Mouse (Mus musculus) liver, postnatal 0 days (tissue): ENCODE measurements around the gene Prdx2. TPM values are rescaled to one million over a fixed set of nuclear protein-coding genes. Genes with fewer than 3 reads are reported as not detected.
A peak's percentile ranks its signal among the peaks of the same experiment; 100 is the strongest.

ENCODE experiments used
- ATAC-seq: fragments of 200-750 bp; cut with Nextera tagmentation; 2 replicates; pipeline ENCODE4 v1.8.0; 2017; ENCODE audit warnings: mild to moderate bottlenecking, moderate library complexity
- DNase-seq: peaks from one replicate; pipeline ENCODE4 v3.0.0-alpha.2; 2016
- H3K27ac ChIP-seq: fragments of 300-500 bp; sonication (generic); 2 replicates; pipeline ENCODE4 v1.5.1; 2014; ENCODE audit warnings: antibody characterized with exemption, moderate library complexity, mild to moderate bottlenecking, low read depth
- H3K27me3 ChIP-seq: fragments of 300-500 bp; sonication (generic); 2 replicates; pipeline ENCODE4 v1.6.1; 2014; ENCODE audit warnings: low read length, control low read depth, mixed read lengths; ENCODE audit not compliant: insufficient read depth
- H3K36me3 ChIP-seq: fragments of 300-500 bp; sonication (generic); replicated peaks from 2 replicates; pipeline ENCODE4 v1.6.1; 2014; ENCODE audit warnings: mild to moderate bottlenecking, control low read depth, low read length, moderate library complexity, mixed read lengths; ENCODE audit not compliant: insufficient read depth
- H3K4me1 ChIP-seq: fragments of 300-500 bp; sonication (generic); 2 replicates; pipeline ENCODE4 v1.6.1; 2014; ENCODE audit warnings: antibody characterized with exemption, mild to moderate bottlenecking, control low read depth; ENCODE audit not compliant: insufficient read depth
- H3K4me2 ChIP-seq: fragments of 300-500 bp; sonication (generic); 2 replicates; pipeline ENCODE4 v1.6.1; 2014; ENCODE audit warnings: low read depth, mild to moderate bottlenecking, low read length, moderate library complexity, mixed read lengths
- H3K4me3 ChIP-seq: fragments of 300-500 bp; sonication (generic); 2 replicates; pipeline ENCODE4 v1.5.1; 2014; ENCODE audit warnings: low read depth, low read length
- H3K9ac ChIP-seq: fragments of 300-500 bp; sonication (generic); replicated peaks from 2 replicates; pipeline ENCODE4 v1.6.1; 2014; ENCODE audit warnings: mild to moderate bottlenecking, moderate library complexity
- H3K9me3 ChIP-seq: fragments of 300-500 bp; sonication (generic); 2 replicates; pipeline ENCODE4 v1.6.1; 2016; ENCODE audit warnings: mild to moderate bottlenecking, control low read depth, low read length, mixed read lengths
- CTCF ChIP-seq: sonication (generic); IDR thresholded peaks from 2 replicates; pipeline ENCODE4 v1.5.1; 2016; ENCODE audit warnings: antibody characterized with exemption, low read depth
- EP300 ChIP-seq: IDR thresholded peaks from 2 replicates; pipeline ENCODE4 v1.6.1; 2016; ENCODE audit warnings: antibody characterized with exemption, low read depth, mild to moderate bottlenecking
- WGBS: fragments of 180-500 bp; shearing (Covaris S2); extraction: QIAGEN DNeasy Blood & Tissue Kit; methylation state at CpG from one replicate; pipeline ENCODE4 v1.1.7; 2014; ENCODE audit not compliant: insufficient replicate concordance; 5-methylcytosine and 5-hydroxymethylcytosine counted together
- polyA plus RNA-seq: library from polyadenylated mRNA; unstranded; fragments of >200 nt; fragmentation: Nextera tagmentation; extraction: Ambion mirVana; gene quantifications from 2 replicates; pipeline ENCODE4 v1.2.1, GENCODE M21; 2015

Gene Prdx2
- polyA plus RNA-seq, 1 experiment from 2014 or later, result 831 TPM

DNA sequence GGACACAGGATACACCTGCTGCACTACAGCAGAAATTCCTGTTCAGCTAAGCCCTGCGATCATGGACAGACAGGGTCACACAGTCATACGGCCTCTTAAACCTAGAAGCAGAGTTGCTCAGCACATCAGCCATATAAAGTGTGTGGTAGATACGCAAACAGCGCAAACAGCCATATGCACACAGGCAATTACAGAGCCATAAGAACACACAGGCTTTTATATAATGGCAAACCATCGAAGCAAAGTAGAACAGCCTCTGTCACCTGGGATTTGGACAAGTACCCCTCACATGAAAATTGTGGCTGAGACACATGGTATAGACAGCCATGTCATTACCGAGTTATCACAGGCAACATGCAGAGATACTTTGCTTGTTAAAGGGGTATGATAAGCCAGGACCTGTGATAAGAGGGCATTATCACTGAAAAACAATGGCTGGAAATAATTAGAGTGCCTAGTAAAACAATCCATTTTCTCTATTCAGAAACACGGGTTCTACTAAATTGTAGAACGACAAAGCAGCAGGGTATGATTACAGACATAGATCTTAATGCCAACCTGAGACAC, 17.1 kb downstream of the Prdx2 start:
- H3K27ac ChIP-seq, result peak overlapping the region; percentile 98
- WGBS, result 32% methylated on average over 8 of the region's 8 CpGs
- H3K27me3 ChIP-seq, result no peaks in the 10 kb centered on the region
- ATAC-seq (no peak), DNase-seq (no peak)
- peak overlapping the region; percentile 94 for H3K4me2 ChIP-seq
- peak overlapping the region; percentile 56 for H3K4me3 ChIP-seq
- TF ChIP-seq CTCF (no peak), EP300 (no peak)
- peaks cover 68% of the 10 kb centered on the region for H3K4me1 ChIP-seq
- no peaks in the 10 kb centered on the region for H3K36me3 ChIP-seq
- H3K9me3 ChIP-seq, result no peaks in the 10 kb centered on the region
- H3K9ac ChIP-seq, result peak overlapping the region; percentile 76

DNA sequence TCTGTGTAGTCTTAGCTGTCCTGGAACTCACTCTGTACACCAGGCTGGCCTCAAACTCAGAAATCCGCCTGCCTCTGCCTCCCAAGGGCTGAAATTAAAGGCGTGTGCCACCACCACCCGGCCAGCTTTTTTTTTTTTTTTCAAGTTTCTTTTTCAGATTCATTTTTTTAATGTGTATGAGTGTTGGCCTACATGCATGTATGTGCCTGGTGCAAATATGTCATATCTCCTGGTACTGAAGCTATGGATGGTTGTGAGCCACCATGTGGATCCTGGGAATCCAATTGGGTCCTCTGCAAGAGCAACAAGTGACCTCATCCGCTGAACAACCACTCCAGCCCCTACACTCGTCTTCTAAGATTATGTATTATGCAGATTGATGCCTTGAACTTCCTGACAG, 18.0 kb downstream of the Prdx2 start:
- H3K36me3 ChIP-seq, result no peaks in the 10 kb centered on the region
- no peak overlapping the region for H3K27ac ChIP-seq
- ATAC-seq (no peak), DNase-seq (no peak)
- TF ChIP-seq CTCF (no peak), EP300 (no peak)
- WGBS, result 71% methylated on average over 5 of the region's 5 CpGs
- no peak overlapping the region for H3K9ac ChIP-seq
- no peaks in the 10 kb centered on the region for H3K9me3 ChIP-seq
- no peak overlapping the region for H3K4me3 ChIP-seq
- H3K4me1 ChIP-seq, result peaks cover 59% of the 10 kb centered on the region
- H3K27me3 ChIP-seq, result no peaks in the 10 kb centered on the region
- H3K4me2 ChIP-seq, result no peak overlapping the region

DNA sequence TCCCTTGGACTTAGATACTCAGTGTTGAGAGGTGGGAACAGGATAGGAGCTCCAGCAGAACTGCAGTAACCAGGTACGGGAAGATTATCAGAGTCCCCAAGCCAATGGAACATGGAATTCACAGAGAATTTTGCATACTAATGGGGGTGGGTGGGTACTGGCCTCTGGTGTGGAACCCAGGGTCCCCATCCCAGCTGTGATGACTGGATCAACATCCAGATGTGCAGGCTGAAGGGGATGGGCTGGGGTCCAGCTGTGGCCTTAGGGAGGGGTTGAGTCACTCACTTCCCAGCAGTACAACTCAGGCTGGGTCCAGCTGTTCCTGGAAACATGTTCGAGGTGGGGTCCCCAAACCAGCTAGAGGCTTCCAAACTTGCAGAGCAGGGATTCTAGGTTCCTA, 18.5 kb downstream of the Prdx2 start:
- no peaks in the 10 kb centered on the region for H3K9me3 ChIP-seq
- no peak overlapping the region for H3K4me2 ChIP-seq
- H3K4me1 ChIP-seq, result peaks cover 54% of the 10 kb centered on the region
- WGBS, result 66% methylated on average over 2 of the region's 2 CpGs
- no peak overlapping the region for H3K9ac ChIP-seq
- no peak for ATAC-seq
- H3K27ac ChIP-seq, result no peak overlapping the region
- no peak for DNase-seq
- TF ChIP-seq EP300, result no peak
- TF ChIP-seq CTCF, result no peak
- H3K36me3 ChIP-seq, result no peaks in the 10 kb centered on the region
- H3K27me3 ChIP-seq, result no peaks in the 10 kb centered on the region
- H3K4me3 ChIP-seq, result no peak overlapping the region

DNA sequence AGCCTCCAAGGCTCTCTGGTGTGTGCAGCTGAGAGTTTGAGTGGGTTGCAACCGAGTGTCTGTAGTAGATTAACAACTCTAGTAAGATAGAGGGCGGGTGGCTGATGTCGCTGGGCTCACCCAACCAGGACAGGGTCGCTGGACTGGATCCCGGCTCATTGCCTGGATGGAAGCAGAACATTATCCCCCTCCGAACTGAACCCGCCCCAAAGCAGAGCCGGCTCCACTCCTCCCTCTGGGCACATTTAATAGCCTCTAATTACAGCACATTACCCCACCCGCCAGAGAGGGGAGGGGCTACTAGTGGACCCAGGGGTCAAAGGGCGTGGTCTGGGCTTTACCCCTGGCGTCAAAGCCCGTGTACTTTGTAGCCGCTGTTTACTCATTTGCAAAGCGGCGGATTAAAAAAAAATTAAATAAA, 19.9 kb downstream of the Prdx2 start:
- Histone ChIP-seq H3K9ac (peak overlapping the region; percentile 82), H3K27ac (peak overlapping the region; percentile 96), H3K27me3 (no peaks in the 10 kb centered on the region), H3K4me3 (peak overlapping the region; percentile 63), H3K4me2 (peak overlapping the region; percentile 97), H3K36me3 (no peaks in the 10 kb centered on the region), H3K4me1 (peaks cover 42% of the 10 kb centered on the region), H3K9me3 (no peaks in the 10 kb centered on the region)
- 10% methylated on average over 15 of the region's 15 CpGs for WGBS
- TF ChIP-seq EP300 (no peak), CTCF (no peak)
- DNase-seq (peak; percentile 76), ATAC-seq (peak; percentile 16)

DNA sequence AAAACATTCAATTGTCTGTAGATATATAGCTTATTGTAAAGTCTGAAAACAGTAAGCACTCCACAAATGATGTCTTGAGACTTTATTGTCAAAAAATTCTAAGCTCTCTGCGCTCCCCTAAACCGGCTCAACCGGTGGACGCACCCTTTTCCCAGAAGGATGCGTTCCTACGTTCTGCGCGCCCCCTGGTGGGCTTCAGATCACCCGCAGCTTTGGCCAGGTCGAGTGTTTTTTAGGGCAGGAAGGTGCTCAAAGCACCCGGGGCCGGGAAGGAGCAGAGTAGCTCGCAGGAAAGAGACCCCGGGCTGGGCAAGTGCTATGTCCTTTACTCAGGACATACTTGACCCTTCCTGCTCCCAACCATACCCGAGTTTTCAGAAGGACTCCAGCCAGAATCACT, 20.4 kb downstream of the Prdx2 start:
- H3K4me3 ChIP-seq, result peak overlapping the region; percentile 63
- peak overlapping the region; percentile 97 for H3K4me2 ChIP-seq
- peaks cover 37% of the 10 kb centered on the region for H3K4me1 ChIP-seq
- H3K27ac ChIP-seq, result peak overlapping the region; percentile 96
- peak; percentile 95 for TF ChIP-seq CTCF
- TF ChIP-seq EP300, result peak; percentile 36; the same call in 1 of the 2 replicates
- H3K36me3 ChIP-seq, result no peaks in the 10 kb centered on the region
- no peaks in the 10 kb centered on the region for H3K9me3 ChIP-seq
- ATAC-seq (peak; percentile 70), DNase-seq (peak; percentile 94)
- no peaks in the 10 kb centered on the region for H3K27me3 ChIP-seq
- H3K9ac ChIP-seq, result peak overlapping the region; percentile 82
- 0% methylated on average over 15 of the region's 15 CpGs for WGBS

DNA sequence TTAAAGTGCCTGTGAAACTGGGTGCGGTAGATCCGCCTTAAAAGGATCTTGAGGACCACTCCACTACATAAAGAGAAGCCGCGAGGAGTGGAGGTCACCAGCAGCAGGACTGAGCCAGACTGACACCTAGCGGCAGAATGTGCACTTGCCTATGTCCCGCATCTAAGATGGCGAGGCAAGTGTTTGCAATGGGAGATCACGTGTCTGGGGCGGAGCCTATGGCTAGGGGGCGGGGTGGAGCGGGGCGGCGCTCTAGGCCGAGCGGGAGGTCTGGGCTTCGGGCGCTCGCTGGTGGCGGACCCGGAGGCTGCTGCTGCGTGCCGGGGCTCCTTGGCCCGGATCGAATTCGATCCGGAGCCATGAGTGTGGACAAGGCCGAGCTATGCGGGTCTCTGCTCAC, 21.0 kb downstream of the Prdx2 start, which contains the start of gene Hook2:
Hook2 (plus strand) TSS at position 255 of the 400 bp plus-strand sequence.
- peak; percentile 99 for DNase-seq
- Histone ChIP-seq H3K27me3 (no peaks in the 10 kb centered on the region), H3K36me3 (no peaks in the 10 kb centered on the region), H3K9ac (peak within 1 kb of the TSS; percentile 82), H3K4me3 (peak within 1 kb of the TSS; percentile 63), H3K4me1 (peaks cover 32% of the 10 kb centered on the region), H3K9me3 (no peaks in the 10 kb centered on the region), H3K27ac (peak within 1 kb of the TSS; percentile 96), H3K4me2 (peak within 1 kb of the TSS; percentile 97)
- under 1% methylated on average over 25 of the region's 28 CpGs for WGBS
- TF ChIP-seq CTCF (peak; percentile 100), EP300 (no peak; the same call in 1 of the 2 replicates)
- peak; percentile 85 for ATAC-seq
